Mouse (Mus musculus) CH12.LX (cell line): ENCODE results near the gene Olfr68. TPM values are rescaled to one million over a fixed set of nuclear protein-coding genes. Genes with fewer than 3 reads are reported as not detected.

Experiments used
- polyA plus RNA-seq: library from polyadenylated mRNA; unstranded; fragments of >175 nt; gene quantifications from 2 replicates; pipeline ENCODE4 v1.2.1, GENCODE M21; 2012; ENCODE audit warnings: low read depth; ENCODE audit not compliant: insufficient read length
- total RNA-seq, 2 experiments: library from RNA; depleted of rRNA; stranded (reverse); fragments of 300-350 nt in 1 of 2; fragments of >200 nt in 1 of 2; gene quantifications; 2 replicates each; pipeline ENCODE4 v1.2.3; 2012 to 2014

Olfr68 gene
- total and polyA plus RNA-seq, 3 experiments: not detected

Other genes with a start within 250 kb of the Olfr68 start
Only the 20 nearest of the 33 such genes appear.
- gene Olfr622, start 137.0 kb downstream of the Olfr68 start, total RNA-seq (2012; rRNA removed): not detected in 2 replicates
- not detected in 2 replicates for gene Olfr622, start 137.0 kb downstream of the Olfr68 start, total RNA-seq (2014; rRNA removed)
- not detected in 2 replicates for gene Olfr622, start 137.0 kb downstream of the Olfr68 start, polyA plus RNA-seq
- gene Olfr623, start 116.0 kb downstream of the Olfr68 start, total RNA-seq (2012; rRNA removed): not detected in 2 replicates
- not detected in 2 replicates for gene Olfr623, start 116.0 kb downstream of the Olfr68 start, total RNA-seq (2014; rRNA removed)
- not detected in 2 replicates for gene Olfr623, start 116.0 kb downstream of the Olfr68 start, polyA plus RNA-seq
- gene Olfr624, start 108.5 kb downstream of the Olfr68 start, total RNA-seq (2012; rRNA removed): not detected in 2 replicates
- not detected in 2 replicates for gene Olfr624, start 108.5 kb downstream of the Olfr68 start, total RNA-seq (2014; rRNA removed)
- gene Olfr624, start 108.5 kb downstream of the Olfr68 start, polyA plus RNA-seq: not detected in 2 replicates
- gene Olfr625-ps1, start 97.0 kb downstream of the Olfr68 start, total RNA-seq (2012; rRNA removed): not detected in 2 replicates
- gene Olfr625-ps1, start 97.0 kb downstream of the Olfr68 start, total RNA-seq (2014; rRNA removed): not detected in 2 replicates
- gene Olfr625-ps1, start 97.0 kb downstream of the Olfr68 start, polyA plus RNA-seq: not detected in 2 replicates
- gene Olfr243, start 65.0 kb downstream of the Olfr68 start, total RNA-seq (2012; rRNA removed): not detected in 2 replicates
- not detected in 2 replicates for gene Olfr243, start 65.0 kb downstream of the Olfr68 start, total RNA-seq (2014; rRNA removed)
- 0.05 TPM in 1 of 2 replicates, not detected in the other for gene Olfr243, start 65.0 kb downstream of the Olfr68 start, polyA plus RNA-seq
- not detected in 2 replicates for gene Olfr628, start 49.3 kb downstream of the Olfr68 start, total RNA-seq (2012; rRNA removed)
- gene Olfr628, start 49.3 kb downstream of the Olfr68 start, total RNA-seq (2014; rRNA removed): not detected in 2 replicates
- not detected in 2 replicates for gene Olfr628, start 49.3 kb downstream of the Olfr68 start, polyA plus RNA-seq
- gene Olfr629, start 34.8 kb downstream of the Olfr68 start, total RNA-seq (2012; rRNA removed): not detected in 2 replicates
- not detected in 2 replicates for gene Olfr629, start 34.8 kb downstream of the Olfr68 start, total RNA-seq (2014; rRNA removed)
- gene Olfr629, start 34.8 kb downstream of the Olfr68 start, polyA plus RNA-seq: not detected in 2 replicates
- not detected in 2 replicates for gene Olfr630, start 22.4 kb downstream of the Olfr68 start, total RNA-seq (2012; rRNA removed)
- gene Olfr630, start 22.4 kb downstream of the Olfr68 start, total RNA-seq (2014; rRNA removed): not detected in 2 replicates
- gene Olfr630, start 22.4 kb downstream of the Olfr68 start, polyA plus RNA-seq: not detected in 2 replicates
- not detected in 2 replicates for gene Olfr69, start 8.1 kb downstream of the Olfr68 start, total RNA-seq (2012; rRNA removed)
- not detected in 2 replicates for gene Olfr69, start 8.1 kb downstream of the Olfr68 start, total RNA-seq (2014; rRNA removed)
- gene Olfr69, start 8.1 kb downstream of the Olfr68 start, polyA plus RNA-seq: not detected in 2 replicates
- not detected in 2 replicates for gene Olfr67, start 12.1 kb upstream of the Olfr68 start, total RNA-seq (2012; rRNA removed)
- gene Olfr67, start 12.1 kb upstream of the Olfr68 start, total RNA-seq (2014; rRNA removed): not detected in 2 replicates
- not detected in 2 replicates for gene Olfr67, start 12.1 kb upstream of the Olfr68 start, polyA plus RNA-seq
- gene Hbb-bt, start 34.3 kb upstream of the Olfr68 start, total RNA-seq (2012; rRNA removed): 0.42 TPM in 1 of 2 replicates, not detected in the other
- 5.6 and 6.0 TPM in 2 replicates for gene Hbb-bt, start 34.3 kb upstream of the Olfr68 start, total RNA-seq (2014; rRNA removed)
- 4.3 and 4.6 TPM in 2 replicates for gene Hbb-bt, start 34.3 kb upstream of the Olfr68 start, polyA plus RNA-seq
- 0.80 TPM in 1 of 2 replicates, not detected in the other for gene Hbb-bs, start 48.4 kb upstream of the Olfr68 start, total RNA-seq (2012; rRNA removed)
- gene Hbb-bs, start 48.4 kb upstream of the Olfr68 start, total RNA-seq (2014; rRNA removed): not detected in 2 replicates
- 5.5 and 5.7 TPM in 2 replicates for gene Hbb-bs, start 48.4 kb upstream of the Olfr68 start, polyA plus RNA-seq
- not detected in 2 replicates for gene Hbb-bh2, start 60.8 kb upstream of the Olfr68 start, total RNA-seq (2012; rRNA removed)
- not detected in 2 replicates for gene Hbb-bh2, start 60.8 kb upstream of the Olfr68 start, total RNA-seq (2014; rRNA removed)
- not detected in 2 replicates for gene Hbb-bh2, start 60.8 kb upstream of the Olfr68 start, polyA plus RNA-seq
- not detected in 2 replicates for gene Hbb-bh1, start 63.5 kb upstream of the Olfr68 start, total RNA-seq (2012; rRNA removed)
- 0.95 TPM in 1 of 2 replicates, not detected in the other for gene Hbb-bh1, start 63.5 kb upstream of the Olfr68 start, total RNA-seq (2014; rRNA removed)
- not detected in 2 replicates for gene Hbb-bh1, start 63.5 kb upstream of the Olfr68 start, polyA plus RNA-seq
- not detected in 2 replicates for gene Hbb-y, start 73.5 kb upstream of the Olfr68 start, total RNA-seq (2012; rRNA removed)
- not detected in 2 replicates for gene Hbb-y, start 73.5 kb upstream of the Olfr68 start, total RNA-seq (2014; rRNA removed)
- not detected in 2 replicates for gene Hbb-y, start 73.5 kb upstream of the Olfr68 start, polyA plus RNA-seq
- gene Olfr66, start 106.6 kb upstream of the Olfr68 start, total RNA-seq (2012; rRNA removed): not detected in 2 replicates
- not detected in 2 replicates for gene Olfr66, start 106.6 kb upstream of the Olfr68 start, total RNA-seq (2014; rRNA removed)
- gene Olfr66, start 106.6 kb upstream of the Olfr68 start, polyA plus RNA-seq: not detected in 2 replicates
- gene Olfr64, start 114.8 kb upstream of the Olfr68 start, total RNA-seq (2012; rRNA removed): not detected in 2 replicates
- not detected in 2 replicates for gene Olfr64, start 114.8 kb upstream of the Olfr68 start, total RNA-seq (2014; rRNA removed)
- not detected in 2 replicates for gene Olfr64, start 114.8 kb upstream of the Olfr68 start, polyA plus RNA-seq
- gene Olfr65, start 123.8 kb upstream of the Olfr68 start, total RNA-seq (2012; rRNA removed): not detected in 2 replicates
- gene Olfr65, start 123.8 kb upstream of the Olfr68 start, total RNA-seq (2014; rRNA removed): not detected in 2 replicates
- gene Olfr65, start 123.8 kb upstream of the Olfr68 start, polyA plus RNA-seq: not detected in 2 replicates
- not detected in 2 replicates for gene Olfr631, start 149.1 kb upstream of the Olfr68 start, total RNA-seq (2012; rRNA removed)
- gene Olfr631, start 149.1 kb upstream of the Olfr68 start, total RNA-seq (2014; rRNA removed): not detected in 2 replicates
- not detected in 2 replicates for gene Olfr631, start 149.1 kb upstream of the Olfr68 start, polyA plus RNA-seq
- gene Olfr632, start 154.6 kb upstream of the Olfr68 start, total RNA-seq (2012; rRNA removed): not detected in 2 replicates
- not detected in 2 replicates for gene Olfr632, start 154.6 kb upstream of the Olfr68 start, total RNA-seq (2014; rRNA removed)
- not detected in 2 replicates for gene Olfr632, start 154.6 kb upstream of the Olfr68 start, polyA plus RNA-seq